Mouse (Mus musculus) small intestine, adult 2 months (tissue): ENCODE measurements around the gene Tlr2.
"Not testable (repeated sequence)": the region's sequence is repeated elsewhere in the genome, so short reads cannot be mapped to it uniquely, and the experiment has no call there.

Experiments
- CTCF ChIP-seq: fragments of 200-500 bp; IDR thresholded peaks from 2 replicates; pipeline ENCODE4 v1.5.1; 2012; ENCODE audit warnings: low read depth, mild to moderate bottlenecking, control low read depth, inconsistent platforms, low read length, moderate library complexity, mixed read lengths; ENCODE audit not compliant: insufficient replicate concordance, insufficient read length; ENCODE audit errors: extremely low read depth
- POLR2A ChIP-seq: fragments of 200-500 bp; IDR thresholded peaks from 2 replicates; pipeline ENCODE4 v1.6.1; 2012; ENCODE audit warnings: low read depth, mild to moderate bottlenecking, control low read depth, inconsistent platforms, low read length, moderate library complexity

DNA sequence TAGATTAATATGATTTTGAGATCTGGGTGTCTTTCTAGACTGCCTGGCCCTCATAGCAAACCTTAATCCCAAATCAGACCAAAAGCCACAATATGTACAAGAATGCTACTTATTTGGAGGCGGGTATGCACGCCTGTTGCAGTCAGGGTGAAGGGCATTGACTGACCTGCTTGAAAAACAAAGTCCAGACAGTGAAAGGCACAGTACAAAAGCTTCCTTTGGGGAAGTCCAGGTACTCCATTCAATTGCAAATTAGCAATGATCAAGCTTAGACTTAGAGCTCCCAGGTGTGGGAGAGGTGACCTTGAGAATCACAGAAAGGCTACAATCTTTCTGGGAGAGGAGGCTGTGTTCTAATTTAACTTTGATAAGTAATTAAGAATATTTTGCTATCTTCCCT lies 31.3 kb upstream of the Tlr2 start:
- TF ChIP-seq CTCF, POLR2A: not testable (repeated sequence)
